ENCODE assay signal across 9 mouse cellular contexts in genomic region chr11:75132278-75132677, GRCm38 (mm10). TPM values are rescaled to one million over a fixed set of nuclear protein-coding genes. Genes with fewer than 3 reads are reported as not detected.
DNase-seq lines count a peak whose midpoint lies in the region; ATAC-seq and TF ChIP-seq lines count a peak whose summit lies in the region.
"Had no signal": no experiment of that assay in that cellular context is flagged by ENCODE, and none has a peak within 500 bp of the region (broad histone marks: within the 10 kb centered on the region; RNA-seq: fewer than 3 reads in every experiment).

No protein-coding gene starts in this region.

- intact Hi-C loops in heart, postnatal 10 days (cut with DNase I), result loop anchor here (5.0 kb wide), 1 partner anchor 35 kb away; the partner anchor contains the start of gene Hic1
- intact Hi-C loops in left cerebral cortex, postnatal 36 days (cut with DNase I), result loop anchor here (10.0 kb wide), 1 partner anchor 147 kb away; no protein-coding TSS in a partner anchor

- no peak overlapping the region for H3K27ac ChIP-seq in midbrain, embryonic 11.5 days (ENCODE audit: low read depth, low read length)
- H3K27ac ChIP-seq in midbrain, embryonic 15.5 days, result no peak overlapping the region
- no peak overlapping the region for H3K27ac ChIP-seq in stomach, postnatal 0 days (replicated peaks)
- H3K27ac ChIP-seq: limb, embryonic 12.5 days had no signal

- H3K36me3 ChIP-seq in midbrain, embryonic 11.5 days (ENCODE audit: control insufficient read depth, insufficient read depth, low read length), result no peaks in the 10 kb centered on the region
- H3K36me3 ChIP-seq in midbrain, embryonic 15.5 days (replicated peaks), result no peaks in the 10 kb centered on the region
- no peaks in the 10 kb centered on the region for H3K36me3 ChIP-seq in stomach, postnatal 0 days (ENCODE audit: control insufficient read depth, insufficient read depth, low read length)
- H3K36me3 ChIP-seq: limb, embryonic 12.5 days had no signal

- no peak overlapping the region for H3K4me3 ChIP-seq in midbrain, embryonic 11.5 days (ENCODE audit: low read depth, low read length)
- H3K4me3 ChIP-seq in midbrain, embryonic 15.5 days, result no peak overlapping the region
- H3K4me3 ChIP-seq in stomach, postnatal 0 days (ENCODE audit: low read depth, low read length), result no peak overlapping the region
- H3K4me3 ChIP-seq: limb, embryonic 12.5 days had no signal

- peak; percentile 65 for TF ChIP-seq CTCF in stomach, postnatal 0 days (IDR thresholded peaks at IDR 0.05; ENCODE audit: low read depth)

- no peak for TF ChIP-seq EP300 in stomach, postnatal 0 days (optimal IDR thresholded peaks at IDR 0.05)

- H3K4me2 ChIP-seq in midbrain, embryonic 11.5 days, result no peak overlapping the region
- H3K4me2 ChIP-seq in midbrain, embryonic 15.5 days, result no peak overlapping the region
- no peak overlapping the region for H3K4me2 ChIP-seq in stomach, postnatal 0 days (replicated peaks; ENCODE audit: low read depth)
- H3K4me2 ChIP-seq: limb, embryonic 12.5 days had no signal

- peak; percentile 18 to 67 for DNase-seq in adrenal gland, adult (ENCODE audit: inconsistent age in 2 of 2, low spot score in 1 of 2)
- DNase-seq in adrenal gland, adult 8-10 months, result no peak
- peak; percentile 14 for DNase-seq in midbrain, embryonic 11.5 days (ENCODE audit: low spot score, missing footprints)
- DNase-seq in heart, postnatal 10 days, result peak; percentile 82 to 86
- peak; percentile 35 to 64 for DNase-seq in left cerebral cortex, postnatal 36 days (ENCODE audit: low spot score in 2 of 2)
- peak; percentile 19 for DNase-seq in stomach, postnatal 0 days (ENCODE audit: low spot score)

- H3K9ac ChIP-seq in midbrain, embryonic 11.5 days (ENCODE audit: low read length), result no peak overlapping the region
- H3K9ac ChIP-seq in midbrain, embryonic 15.5 days, result no peak overlapping the region
- no peak overlapping the region for H3K9ac ChIP-seq in stomach, postnatal 0 days (ENCODE audit: low read length)
- H3K9ac ChIP-seq: limb, embryonic 12.5 days had no signal

- H3K4me1 ChIP-seq in midbrain, embryonic 11.5 days (ENCODE audit: control insufficient read depth, insufficient read depth, low read length), result no peaks in the 10 kb centered on the region
- peaks cover 8% of the 10 kb centered on the region for H3K4me1 ChIP-seq in midbrain, embryonic 15.5 days
- peaks cover 4% of the 10 kb centered on the region; the same call in 1 of the 2 replicates for H3K4me1 ChIP-seq in stomach, postnatal 0 days (replicated peaks; ENCODE audit: control insufficient read depth, insufficient read depth)

- no peak for ATAC-seq in midbrain, embryonic 11.5 days (ENCODE audit: low FRiP score)
- ATAC-seq in midbrain, embryonic 15.5 days (replicated peaks), result no peak
- no peak for ATAC-seq in stomach, postnatal 0 days (ENCODE audit: low FRiP score, low TSS enrichment)
- ATAC-seq in inflammation-experienced regulatory T-cells, adult 6 months, result no peak

- WGBS in midbrain, embryonic 11.5 days, result 90% methylated on average over 5 of the region's 5 CpGs
- WGBS in midbrain, embryonic 15.5 days, result 71% methylated on average over 5 of the region's 5 CpGs
- 59% methylated on average over 5 of the region's 5 CpGs for WGBS in stomach, postnatal 0 days

- H3K9me3 ChIP-seq in midbrain, embryonic 11.5 days (ENCODE audit: control insufficient read depth, low read length), result no peaks in the 10 kb centered on the region
- no peaks in the 10 kb centered on the region for H3K9me3 ChIP-seq in midbrain, embryonic 15.5 days
- H3K9me3 ChIP-seq in stomach, postnatal 0 days (ENCODE audit: control insufficient read depth, low read length), result no peaks in the 10 kb centered on the region
- H3K9me3 ChIP-seq: limb, embryonic 12.5 days had no signal

- no peaks in the 10 kb centered on the region for H3K27me3 ChIP-seq in midbrain, embryonic 11.5 days (ENCODE audit: control insufficient read depth, insufficient read depth, low read length)
- H3K27me3 ChIP-seq in midbrain, embryonic 15.5 days (replicated peaks), result no peaks in the 10 kb centered on the region
- no peaks in the 10 kb centered on the region for H3K27me3 ChIP-seq in stomach, postnatal 0 days (ENCODE audit: control insufficient read depth, insufficient read depth, low read length)
- H3K27me3 ChIP-seq: limb, embryonic 12.5 days had no signal

RNA-seq across cellular contexts. Expression of gene Hic1, which starts 37.0 kb away (rescaled TPM):
- 10 to 100 TPM in 2 of 4 experiments, 1 to 10 TPM in 2; 7.7 to 16.5 (median 11.4) TPM for total RNA-seq in adrenal gland, adult 8-10 months (2022)
- 0.34 and 0.57 TPM in 2 replicates for polyA plus RNA-seq in midbrain, embryonic 11.5 days (2014; fragmentation: Nextera tagmentation; extraction: Ambion mirVana)
- polyA plus RNA-seq in midbrain, embryonic 15.5 days (2015; fragmentation: Nextera tagmentation; extraction: Ambion mirVana), result 2.8 and 3.2 TPM in 2 replicates
- total RNA-seq in heart, postnatal 10 days (2021), result 10 to 100 TPM; 36.3 to 48.5 TPM
- total RNA-seq in left cerebral cortex, postnatal 36 days (2021), result 1 to 10 TPM; 2.7 to 3.3 TPM
- 6.6 and 8.2 TPM in 2 replicates for polyA plus RNA-seq in stomach, postnatal 0 days (2015; fragmentation: Nextera tagmentation; extraction: Ambion mirVana)
- under 1 TPM; 0.21 to 0.50 (median 0.38) TPM for polyA plus RNA-seq in inflammation-experienced regulatory T-cells, adult 6 months (2017; shearing (Covaris generic))

RNA-seq across cellular contexts. Expression of gene Ovca2, which starts 46.4 kb away (rescaled TPM):
- 10 to 100 TPM; 22.3 to 28.9 (median 25.9) TPM for total RNA-seq in adrenal gland, adult 8-10 months (2022)
- 28.5 and 29.8 TPM in 2 replicates for polyA plus RNA-seq in midbrain, embryonic 11.5 days (2014; fragmentation: Nextera tagmentation; extraction: Ambion mirVana)
- polyA plus RNA-seq in midbrain, embryonic 15.5 days (2015; fragmentation: Nextera tagmentation; extraction: Ambion mirVana), result 15.4 and 18.3 TPM in 2 replicates
- 1 to 10 TPM; 7.8 to 9.5 TPM for total RNA-seq in heart, postnatal 10 days (2021)
- total RNA-seq in left cerebral cortex, postnatal 36 days (2021), result 10 to 100 TPM; 11.0 to 13.3 TPM
- 19.3 and 20.2 TPM in 2 replicates for polyA plus RNA-seq in stomach, postnatal 0 days (2015; fragmentation: Nextera tagmentation; extraction: Ambion mirVana)
- 10 to 100 TPM; 27.9 to 36.4 (median 32.7) TPM for polyA plus RNA-seq in inflammation-experienced regulatory T-cells, adult 6 months (2017; shearing (Covaris generic))

RNA-seq across cellular contexts. Expression of gene Dph1, which starts 58.8 kb away (rescaled TPM):
- 10 to 100 TPM; 32.3 to 46.1 (median 44.7) TPM for total RNA-seq in adrenal gland, adult 8-10 months (2022)
- polyA plus RNA-seq in midbrain, embryonic 11.5 days (2014; fragmentation: Nextera tagmentation; extraction: Ambion mirVana), result 15.3 and 17.3 TPM in 2 replicates
- 13.1 and 14.0 TPM in 2 replicates for polyA plus RNA-seq in midbrain, embryonic 15.5 days (2015; fragmentation: Nextera tagmentation; extraction: Ambion mirVana)
- 10 to 100 TPM; 13.9 to 15.6 TPM for total RNA-seq in heart, postnatal 10 days (2021)
- total RNA-seq in left cerebral cortex, postnatal 36 days (2021), result 10 to 100 TPM; 25.3 to 25.6 TPM
- 15.2 and 15.8 TPM in 2 replicates for polyA plus RNA-seq in stomach, postnatal 0 days (2015; fragmentation: Nextera tagmentation; extraction: Ambion mirVana)
- polyA plus RNA-seq in inflammation-experienced regulatory T-cells, adult 6 months (2017; shearing (Covaris generic)), result 10 to 100 TPM in 2 of 3 experiments, 1 to 10 TPM in 1; 4.0 to 15.3 (median 11.7) TPM
